Mouse (Mus musculus): Measurements from ENCODE around the gene Acbd6.
A peak's percentile ranks its signal among the peaks of the same experiment; 100 is the strongest.

Gene Acbd6

DNA sequence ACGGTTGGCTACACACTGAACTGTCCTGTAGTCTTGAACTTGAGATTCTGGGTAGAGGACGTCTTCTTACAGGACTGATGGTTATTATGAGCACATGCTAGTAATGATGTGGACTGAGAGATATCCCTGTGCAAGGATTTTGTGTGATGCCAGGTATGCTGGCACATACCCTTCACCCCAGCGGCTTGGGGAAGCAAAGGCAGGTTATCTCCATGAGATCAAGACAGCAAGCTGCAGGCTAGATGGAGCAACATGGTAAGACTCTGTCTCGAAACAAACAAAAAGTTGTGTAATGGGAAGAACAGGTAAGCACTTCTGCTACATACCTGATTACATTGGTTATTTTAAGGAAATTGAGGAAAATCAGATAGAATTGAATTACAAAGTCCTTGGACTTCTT is 2.1 kb downstream of the Acbd6 start:
- no peak for DNase-seq (ENCODE audit: low read depth)

DNA sequence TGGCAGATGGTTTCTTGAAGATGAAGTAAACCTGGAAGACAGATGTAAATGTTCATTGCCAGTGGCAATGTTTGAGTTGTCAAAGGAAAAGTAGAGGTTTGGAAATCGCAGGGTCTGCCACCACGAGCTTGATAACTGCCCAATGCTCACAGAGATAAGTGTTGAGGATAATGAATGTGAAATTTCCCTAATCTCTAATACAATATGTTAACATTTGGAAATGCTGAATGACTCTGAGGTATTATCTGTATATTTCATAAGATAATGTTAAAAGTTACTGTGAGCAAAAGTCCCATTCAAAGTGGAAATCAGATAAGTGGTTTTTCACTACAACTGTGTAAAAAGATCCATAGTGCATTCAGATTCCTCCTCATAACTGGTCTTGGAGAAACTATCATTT is 2.8 kb downstream of the Acbd6 start:
- DNase-seq (ENCODE audit: low read depth) = no peak

DNA sequence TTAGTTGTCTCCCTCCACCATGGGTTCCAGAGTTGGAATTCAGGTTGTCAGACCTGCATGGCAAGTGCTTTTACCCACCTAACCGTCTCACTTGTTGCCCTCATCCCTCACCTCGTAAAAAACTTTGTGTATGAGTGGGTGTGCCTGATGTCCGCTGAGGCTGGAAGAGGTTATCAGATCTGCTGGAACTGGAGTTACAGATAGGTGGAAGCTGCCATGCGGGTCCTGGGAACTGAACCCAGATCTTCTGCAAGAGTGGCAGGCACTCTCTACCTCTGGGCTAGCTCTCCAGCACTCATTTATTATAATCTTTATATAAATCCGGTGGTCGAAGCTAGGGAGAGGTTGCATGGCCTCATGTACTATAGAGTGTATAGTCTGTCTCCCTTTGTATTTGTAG is 4.3 kb downstream of the Acbd6 start:
- no peak for DNase-seq (ENCODE audit: low read depth)

DNA sequence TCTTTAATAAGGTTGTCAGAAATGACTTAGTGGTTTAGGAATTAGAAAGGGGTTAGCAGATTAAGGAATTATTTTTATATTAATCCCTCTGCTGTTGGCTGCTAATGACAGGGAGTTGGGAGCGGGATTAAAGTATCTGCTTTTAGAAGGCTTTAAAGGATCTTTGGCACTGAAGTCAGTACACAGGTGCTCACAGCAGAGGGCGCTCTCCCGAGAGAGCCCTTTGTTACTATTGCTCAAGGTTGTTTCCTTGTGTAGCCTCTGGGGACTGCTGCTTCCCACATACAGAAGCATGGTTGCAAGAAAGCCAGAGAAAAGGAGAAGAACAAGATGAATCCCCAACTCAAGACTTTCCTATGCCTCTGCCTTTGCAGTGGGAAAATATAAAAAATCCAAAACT is 6.8 kb downstream of the Acbd6 start:
- peak; percentile 80 for DNase-seq (ENCODE audit: low read depth)

DNA sequence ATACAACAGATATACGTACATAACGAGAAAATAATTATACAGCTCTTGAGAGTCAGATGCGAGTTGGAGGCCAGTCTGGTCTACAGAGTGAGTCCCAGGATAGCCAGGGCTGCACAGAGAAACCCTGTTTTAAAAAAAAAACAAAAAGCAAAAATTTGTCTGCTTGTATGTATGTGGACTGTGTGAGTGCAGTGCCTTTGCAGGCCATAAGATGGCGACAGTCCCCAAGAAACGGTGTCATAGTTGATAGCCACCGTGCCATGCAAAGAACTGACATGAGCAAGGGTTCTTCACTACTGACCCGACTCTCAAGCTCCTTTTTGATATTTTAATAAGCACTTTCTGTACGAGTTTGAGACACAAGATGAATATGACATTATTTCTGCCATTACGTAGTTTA is 10.2 kb downstream of the Acbd6 start:
- no peak for DNase-seq (ENCODE audit: low read depth)

DNA sequence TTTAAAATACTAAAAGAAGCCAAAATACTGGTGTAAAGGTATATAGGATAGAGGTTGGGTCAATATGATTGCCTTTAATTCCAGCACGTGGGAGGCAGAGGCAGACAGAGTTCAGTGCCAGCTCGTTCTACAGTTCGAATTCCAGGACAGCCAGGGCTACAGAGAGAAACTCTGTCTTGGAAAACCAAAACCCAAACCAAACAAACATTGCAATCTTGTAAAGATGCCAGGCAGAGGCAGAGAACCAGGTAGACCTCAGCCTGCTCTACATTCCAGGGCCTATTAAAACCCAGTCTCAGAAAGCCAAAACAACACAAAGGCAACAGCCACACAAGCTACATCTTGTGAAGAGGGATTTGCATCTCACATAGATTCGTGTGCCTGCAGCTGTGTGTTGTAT is 11.4 kb downstream of the Acbd6 start:
- no peak for DNase-seq (ENCODE audit: low read depth)

DNA sequence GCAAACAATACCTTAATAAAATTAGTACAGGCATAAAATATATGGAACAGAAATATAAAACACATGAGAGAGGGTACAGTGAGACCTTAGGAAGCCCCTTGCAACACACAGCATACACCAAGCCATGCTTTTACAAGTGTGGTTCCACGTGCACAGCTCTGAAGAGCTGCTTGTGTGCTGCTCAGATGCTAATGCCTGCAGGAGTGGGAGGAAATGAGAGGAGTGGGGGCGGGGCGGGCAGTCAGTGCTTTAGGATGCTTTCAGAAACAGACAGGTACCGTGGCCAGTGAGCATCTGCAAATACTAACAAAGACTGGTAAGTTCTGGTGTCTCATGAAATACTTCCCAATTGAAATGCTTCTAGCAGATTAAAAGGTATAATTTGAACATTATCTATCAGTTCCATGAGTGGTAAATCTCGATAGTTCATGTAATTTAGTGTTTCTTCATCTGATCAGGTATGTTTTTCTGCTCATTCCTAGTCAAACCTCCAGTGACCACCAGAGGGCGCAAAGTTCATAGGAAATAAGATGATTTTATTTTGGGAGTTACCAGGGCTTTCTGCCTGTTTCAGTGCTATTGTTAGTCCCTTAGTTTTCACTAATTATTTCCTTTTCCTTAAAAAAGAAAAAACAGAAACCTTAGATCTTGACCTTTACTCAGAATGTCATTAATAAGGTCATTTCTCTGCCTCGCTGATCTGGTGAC is 17.2 kb downstream of the Acbd6 start:
- peak; percentile 87 for DNase-seq (ENCODE audit: low read depth)

DNA sequence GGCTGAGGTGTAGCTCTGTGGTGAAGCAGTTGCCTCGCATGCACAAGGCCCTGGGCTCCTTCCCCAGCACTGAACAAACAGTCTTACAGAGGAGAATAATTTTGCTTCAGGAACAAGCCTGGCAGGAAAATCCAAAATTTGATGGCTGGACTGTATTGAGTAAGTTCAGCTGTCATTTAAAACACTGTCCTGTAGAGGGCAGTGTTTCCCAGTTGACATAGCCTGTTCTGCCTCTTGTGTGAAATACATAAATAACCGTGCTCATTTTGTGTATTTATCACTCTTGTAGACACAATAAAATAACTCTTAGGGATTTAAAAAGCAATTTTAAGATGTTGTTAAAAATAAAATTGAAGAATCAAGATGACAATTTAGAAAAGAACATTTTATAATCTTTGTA is 18.5 kb downstream of the Acbd6 start:
- peak; percentile 92 for DNase-seq (ENCODE audit: low read depth)

DNA sequence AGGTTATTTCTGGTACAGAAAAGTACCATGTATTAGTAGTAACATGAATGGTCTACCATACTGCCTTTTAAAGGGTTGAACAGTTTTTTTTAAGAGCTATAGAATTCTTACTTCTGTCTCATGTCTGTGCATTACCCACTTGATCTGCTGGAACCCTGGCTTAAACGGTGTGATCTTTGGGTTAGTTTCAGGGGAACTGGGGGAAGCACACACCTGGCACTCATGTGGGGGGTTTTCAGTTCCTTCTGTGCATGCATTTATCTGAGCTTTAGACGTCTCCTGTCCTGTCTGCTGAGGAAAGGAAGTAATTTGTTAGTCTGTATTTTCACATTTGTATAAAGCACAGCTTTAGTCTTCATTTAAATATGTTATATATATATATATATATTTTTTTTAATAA is 19.4 kb downstream of the Acbd6 start:
- no peak for DNase-seq (ENCODE audit: low read depth)

DNA sequence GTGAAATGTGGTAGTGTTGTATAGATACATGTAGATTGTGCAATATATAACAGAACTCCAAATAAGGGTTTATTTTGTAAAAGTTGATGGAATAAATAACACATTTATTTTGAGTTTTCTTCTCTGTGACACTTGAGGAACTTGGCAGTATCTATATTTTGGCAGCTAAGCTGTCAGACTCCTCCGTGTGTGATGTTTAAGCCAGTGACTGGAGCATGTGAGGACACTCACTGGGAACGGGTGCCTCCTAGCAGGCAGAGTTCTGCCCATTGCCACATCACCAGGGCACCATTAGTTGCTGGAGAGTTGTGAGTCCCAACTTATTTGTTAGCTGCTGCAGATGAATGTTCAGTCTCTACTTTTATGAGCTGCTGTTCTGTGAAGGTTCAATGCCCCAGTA is 30.0 kb downstream of the Acbd6 start:
- no peak for DNase-seq (ENCODE audit: low read depth)

DNA sequence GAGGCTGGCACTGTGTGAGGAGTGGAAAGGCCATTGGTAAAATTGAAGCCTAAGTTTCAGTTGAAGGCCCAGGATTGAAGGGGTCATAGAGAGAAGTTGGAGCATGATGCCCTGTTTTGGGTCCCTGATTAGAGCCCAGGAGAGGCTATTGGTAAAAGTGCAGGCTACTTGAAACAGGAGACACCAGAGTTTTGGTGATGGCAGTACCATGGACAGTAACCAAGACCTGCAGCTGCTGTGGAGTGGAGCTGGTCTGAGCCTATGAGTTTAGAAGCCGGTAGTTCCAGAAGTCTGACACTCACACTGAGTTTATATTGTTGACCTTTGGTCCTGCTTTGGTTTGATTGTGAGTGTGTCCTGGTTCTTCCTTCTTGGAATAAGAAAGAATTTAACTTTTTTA is 36.2 kb downstream of the Acbd6 start:
- DNase-seq (ENCODE audit: low read depth) = peak; percentile 68

DNA sequence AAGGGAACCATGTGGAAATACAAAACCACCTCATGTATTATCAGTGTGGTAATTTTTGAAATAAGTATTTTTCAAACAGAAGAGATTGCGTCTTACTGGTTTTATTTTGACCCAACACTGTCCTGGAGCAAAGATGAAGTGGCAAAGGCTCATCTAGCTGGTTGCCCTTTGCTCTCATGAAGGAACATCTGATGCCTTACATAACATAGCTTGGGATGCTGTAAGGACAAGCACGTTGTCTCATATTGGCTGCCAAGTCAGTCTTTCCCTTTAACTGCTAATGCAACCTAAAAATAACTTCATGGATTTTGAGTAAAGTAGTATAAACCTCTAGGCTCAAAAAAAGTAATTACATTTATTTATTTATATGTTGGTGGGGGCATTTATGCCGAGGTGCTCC is 38.7 kb downstream of the Acbd6 start:
- DNase-seq (ENCODE audit: low read depth) = no peak

DNA sequence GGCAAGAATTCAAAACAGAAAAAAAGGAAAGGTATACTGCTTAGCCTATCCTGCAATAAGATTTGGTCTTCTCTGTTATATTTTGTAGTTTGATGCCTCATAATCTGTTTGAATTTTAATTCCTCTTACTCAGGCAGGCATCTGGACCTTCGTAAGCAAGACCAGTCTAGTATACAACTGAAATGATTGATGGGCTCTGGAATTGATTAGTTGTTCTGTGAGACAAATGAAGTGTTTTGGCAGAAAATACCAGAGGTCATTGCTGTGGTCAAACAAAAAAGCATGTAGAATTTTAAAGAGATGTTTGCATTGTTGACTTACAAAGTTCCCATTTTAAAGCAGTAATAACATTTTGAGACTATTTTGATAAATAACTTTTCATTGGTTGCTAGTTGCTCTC is 46.8 kb downstream of the Acbd6 start:
- peak; percentile 58 for DNase-seq (ENCODE audit: low read depth)

DNA sequence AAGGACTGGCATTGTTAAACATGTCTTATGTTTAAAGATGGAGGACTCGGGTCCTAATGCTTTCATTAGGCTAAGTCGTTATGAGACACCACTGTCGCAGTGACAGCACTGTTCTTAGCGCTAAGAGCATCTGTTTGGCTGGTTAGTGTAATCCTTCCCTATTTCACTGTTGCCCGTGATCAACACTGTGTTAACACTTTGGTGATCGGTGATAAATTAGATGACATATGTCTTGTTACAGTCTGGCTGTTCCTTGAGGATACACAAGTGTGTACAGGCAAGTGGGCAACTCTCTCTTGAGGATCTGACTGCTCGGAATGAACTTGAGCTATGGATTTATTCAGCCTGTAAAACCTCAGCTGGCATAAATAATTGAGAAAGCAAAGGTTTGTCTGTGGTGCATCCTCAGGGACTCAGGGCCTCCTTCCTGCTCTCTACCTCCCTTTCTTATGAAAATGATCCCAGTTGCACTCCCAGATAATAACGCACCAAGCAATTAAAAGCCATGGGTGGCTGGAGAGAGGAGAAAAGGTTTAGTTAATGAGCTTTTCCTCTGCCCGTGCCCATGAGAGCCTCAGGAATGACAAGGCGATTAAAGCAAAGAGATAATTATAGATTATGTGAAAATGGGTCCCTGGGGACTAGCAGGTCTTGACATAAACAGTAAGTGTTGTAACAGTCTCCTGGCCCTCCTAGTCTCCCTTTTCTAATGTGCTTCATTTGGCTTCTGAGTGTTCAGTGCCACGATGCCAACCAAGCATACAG is 47.7 kb downstream of the Acbd6 start:
- DNase-seq (ENCODE audit: low read depth) = no peak

DNA sequence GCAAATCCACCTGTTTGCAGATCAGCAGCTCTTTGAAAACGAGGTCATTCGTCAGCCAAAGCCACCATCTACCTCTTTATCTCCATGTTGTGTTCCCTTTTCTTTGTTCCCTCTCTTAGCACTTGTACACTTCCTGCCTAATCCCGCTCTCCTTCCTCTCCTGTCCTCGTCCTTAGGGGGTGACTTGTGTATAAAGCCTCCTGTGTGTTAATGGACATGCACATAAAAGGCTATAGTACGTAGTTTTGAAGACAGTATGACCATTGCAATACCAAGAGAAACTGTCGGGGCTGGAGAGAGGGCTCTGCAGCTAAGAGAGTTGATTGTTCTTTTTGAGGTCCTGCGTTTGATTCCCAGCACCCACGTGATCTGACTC is 48.2 kb downstream of the Acbd6 start:
- DNase-seq (ENCODE audit: low read depth) = no peak

DNA sequence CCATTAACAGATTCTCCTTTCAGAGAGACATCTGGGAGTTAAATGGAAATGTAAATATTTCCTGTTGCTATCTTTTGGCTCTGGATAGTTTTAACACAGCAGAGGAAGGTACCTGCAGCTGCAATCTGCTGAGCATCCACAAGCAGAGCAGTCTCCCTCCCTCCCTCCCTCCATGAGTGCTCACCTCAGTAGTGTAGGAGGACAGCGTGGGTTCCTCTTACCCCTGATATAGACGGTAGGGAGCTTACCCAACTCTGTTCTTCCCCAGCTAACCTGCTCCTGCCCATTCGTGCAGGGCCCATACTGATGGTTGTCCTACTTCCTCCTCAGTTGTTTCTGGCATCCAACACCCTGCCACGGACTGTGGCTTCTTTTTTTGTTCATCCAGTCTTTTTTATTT is 50.6 kb downstream of the Acbd6 start:
- no peak for DNase-seq (ENCODE audit: low read depth)

DNA sequence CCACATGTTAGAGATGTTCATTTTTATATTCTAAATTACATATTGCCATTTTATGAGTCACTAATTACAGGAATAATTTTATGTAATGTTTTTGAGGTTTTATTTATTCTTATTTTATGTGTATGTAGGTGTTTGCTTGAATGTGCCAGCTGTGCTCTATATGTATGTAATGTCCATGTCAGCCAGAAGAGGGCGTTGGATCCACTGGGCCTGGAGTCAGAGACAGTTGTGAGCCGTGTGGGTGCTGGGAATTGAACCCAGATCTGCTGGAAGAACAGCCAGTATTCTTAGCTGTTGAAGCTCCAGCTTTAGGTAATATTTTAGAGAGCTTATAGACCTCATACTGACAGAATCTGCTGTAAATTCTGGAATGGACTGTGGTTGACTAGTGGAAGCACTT is 56.5 kb downstream of the Acbd6 start:
- DNase-seq (ENCODE audit: low read depth) = peak; percentile 15

DNA sequence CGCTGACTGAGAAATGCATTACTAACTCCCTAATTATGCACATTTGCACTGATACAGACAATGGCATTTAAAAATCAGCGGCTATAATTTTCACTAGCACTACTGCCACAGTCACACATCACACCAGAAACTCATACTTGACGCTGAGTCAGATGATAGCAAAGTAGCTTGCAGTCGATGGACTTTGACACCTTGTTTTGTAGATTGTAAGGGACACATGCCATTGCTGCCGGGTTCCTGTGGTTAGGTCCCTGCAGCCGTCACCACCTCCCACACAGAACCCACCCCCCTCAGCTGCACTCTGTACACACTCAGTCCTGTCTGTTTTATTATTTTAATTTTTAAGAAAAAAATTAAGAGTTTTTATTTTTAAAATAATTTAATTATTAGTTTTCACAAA is 63.2 kb downstream of the Acbd6 start:
- no peak for DNase-seq (ENCODE audit: low read depth)

DNA sequence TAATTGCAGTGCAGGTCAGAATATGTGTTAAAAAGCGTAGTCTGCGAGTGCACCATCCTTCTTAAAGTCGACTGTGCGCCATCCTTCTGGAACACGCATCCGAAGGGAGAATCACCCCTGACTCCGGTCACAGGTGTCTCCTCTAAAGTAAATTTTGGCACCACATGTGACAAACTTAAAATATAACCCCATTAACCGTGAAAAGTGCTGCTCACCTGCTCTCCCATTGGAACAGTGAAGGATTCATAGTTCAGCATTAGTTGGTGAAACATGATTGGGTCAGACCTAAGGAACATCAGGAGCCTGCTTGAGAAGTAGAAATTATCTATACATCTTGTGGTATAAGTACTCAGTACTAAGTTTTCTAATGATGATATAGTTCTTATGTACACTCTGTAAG is 65.3 kb downstream of the Acbd6 start:
- DNase-seq (ENCODE audit: low read depth) = no peak

DNA sequence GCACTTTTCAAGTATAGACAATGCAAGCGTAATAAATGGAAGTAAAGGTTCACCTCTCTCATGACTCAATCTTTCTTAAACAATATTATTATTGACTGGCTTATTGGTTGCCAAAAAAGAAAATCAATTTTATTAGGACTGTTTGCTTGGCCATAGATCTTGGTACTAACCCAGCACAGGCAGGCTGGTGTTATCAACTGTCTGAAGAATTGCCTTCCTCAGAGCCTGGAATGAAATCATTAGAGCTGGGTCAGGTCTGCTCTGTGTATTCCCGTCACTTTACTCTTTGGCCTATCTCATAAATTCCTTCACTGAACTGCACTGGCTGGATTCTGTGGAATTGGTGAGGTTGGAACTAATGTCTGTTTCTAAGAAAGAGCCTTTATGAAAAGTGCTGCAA is 69.8 kb downstream of the Acbd6 start:
- DNase-seq (ENCODE audit: low read depth) = no peak

DNA sequence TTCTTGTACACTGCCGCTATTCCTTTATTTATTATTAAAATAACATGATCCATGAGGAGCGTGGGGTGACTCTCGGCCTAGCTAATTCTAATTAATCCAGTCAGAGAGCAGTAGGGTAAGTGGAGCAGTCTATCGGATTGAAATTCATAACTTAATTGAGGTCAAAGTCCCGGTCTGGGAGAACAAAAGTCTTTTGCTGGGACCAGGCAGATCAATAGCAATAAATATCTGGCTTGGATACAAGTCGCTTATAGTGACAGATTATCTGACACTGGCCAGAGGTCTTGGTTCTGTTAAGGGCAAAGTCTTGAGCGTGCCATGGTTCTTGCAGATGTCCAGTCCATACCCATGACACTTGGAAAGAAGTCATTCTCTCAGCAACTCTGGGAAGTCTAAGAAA is 78.7 kb downstream of the Acbd6 start:
- DNase-seq (ENCODE audit: low read depth) = no peak

DNA sequence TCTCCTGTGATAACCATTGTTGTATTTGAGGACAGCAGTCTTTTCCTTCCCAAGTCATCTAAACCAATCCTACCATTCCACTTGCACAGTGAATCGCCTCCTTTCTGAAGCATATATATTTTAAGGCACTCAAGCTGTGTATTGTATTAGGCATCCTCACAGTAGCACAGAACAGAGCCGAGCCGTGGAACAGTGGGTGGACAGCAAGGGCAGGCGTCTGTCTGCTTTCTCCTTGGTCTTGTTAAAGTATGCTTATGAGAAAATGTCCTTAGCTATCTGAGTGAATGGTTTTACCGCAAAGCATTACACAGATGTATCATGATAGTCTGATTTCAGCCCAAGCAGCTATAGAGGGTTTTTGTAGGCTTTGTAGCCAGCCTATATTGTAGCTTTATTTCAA is 87.9 kb downstream of the Acbd6 start:
- DNase-seq (ENCODE audit: low read depth) = no peak

DNA sequence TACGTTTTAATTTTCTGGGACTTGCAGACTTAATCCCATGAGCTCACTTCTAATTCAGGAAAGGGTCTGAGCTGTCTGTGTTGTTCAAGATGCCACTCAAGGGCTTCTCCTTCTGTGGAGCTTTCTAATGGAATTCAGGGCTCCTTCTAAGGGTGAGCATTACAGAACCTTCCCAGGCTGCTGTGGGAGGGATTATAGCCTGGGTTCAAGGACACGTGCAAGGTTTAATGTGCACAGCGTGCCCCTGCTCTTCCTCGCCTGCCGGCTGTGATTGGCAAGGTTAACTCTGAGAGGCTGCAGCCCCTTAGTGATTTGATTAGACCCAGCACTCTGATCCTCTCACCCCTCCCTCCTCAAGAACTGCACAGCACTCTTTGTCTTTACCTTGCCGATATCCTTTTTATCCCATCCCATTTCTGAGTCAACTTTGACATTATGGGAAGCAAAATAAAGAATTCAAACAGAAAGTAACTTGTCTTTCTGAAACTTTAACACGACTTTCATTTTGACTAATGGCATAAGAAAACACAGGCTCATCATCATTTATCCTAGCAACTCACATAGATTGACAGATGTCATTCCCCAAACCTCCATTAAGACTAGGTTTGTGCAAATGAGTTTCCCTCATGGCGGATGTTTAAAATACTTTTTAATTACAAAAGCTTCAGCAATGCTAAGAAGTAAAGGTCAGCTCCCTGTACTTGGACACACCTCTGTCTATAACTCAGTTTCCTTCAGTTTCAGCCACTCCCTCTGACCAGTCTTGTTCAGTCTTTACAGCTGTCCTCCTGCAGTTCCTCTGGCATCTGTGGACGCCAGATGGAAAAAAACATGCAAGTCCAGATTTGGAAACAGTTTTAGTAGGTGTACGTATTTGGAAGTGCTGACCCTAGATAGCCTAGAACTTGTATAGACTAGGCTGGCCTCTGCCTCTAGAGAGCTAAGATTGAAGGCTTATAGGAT is 88.7 kb downstream of the Acbd6 start:
- DNase-seq (ENCODE audit: low read depth) = no peak
